Mouse (Mus musculus): ENCODE results near the gene Itga6. TPM values are rescaled to one million over a fixed set of nuclear protein-coding genes. Genes with fewer than 3 reads are reported as not detected.
A peak's percentile ranks its signal among the peaks of the same experiment; 100 is the strongest.

Gene Itga6
- polyA plus RNA-seq, 1 experiment from 2014 or later: 75.1 TPM

GRCm38 (mm10) chr2:71810010-71810409 is 64.6 kb downstream of the Itga6 start:
- Histone ChIP-seq H3K4me2 (replicated peaks; ENCODE audit: low read depth, low read length) (no peak overlapping the region), H3K4me3 (ENCODE audit: low read length) (no peak overlapping the region), H3K36me3 (ENCODE audit: insufficient read depth, low read length) (no peaks in the 10 kb centered on the region), H3K9me3 (ENCODE audit: low read length) (no peaks in the 10 kb centered on the region), H3K4me1 (ENCODE audit: insufficient read depth, low read length) (peaks cover 43% of the 10 kb centered on the region), H3K27me3 (ENCODE audit: insufficient read depth, low read length) (no peaks in the 10 kb centered on the region), H3K27ac (ENCODE audit: low read length) (no peak overlapping the region), H3K9ac (replicated peaks; ENCODE audit: low read length) (no peak overlapping the region)
- 91% methylated on average over 11 of the region's 11 CpGs for WGBS
- no peak for ATAC-seq (ENCODE audit: low FRiP score, low TSS enrichment)

DNA sequence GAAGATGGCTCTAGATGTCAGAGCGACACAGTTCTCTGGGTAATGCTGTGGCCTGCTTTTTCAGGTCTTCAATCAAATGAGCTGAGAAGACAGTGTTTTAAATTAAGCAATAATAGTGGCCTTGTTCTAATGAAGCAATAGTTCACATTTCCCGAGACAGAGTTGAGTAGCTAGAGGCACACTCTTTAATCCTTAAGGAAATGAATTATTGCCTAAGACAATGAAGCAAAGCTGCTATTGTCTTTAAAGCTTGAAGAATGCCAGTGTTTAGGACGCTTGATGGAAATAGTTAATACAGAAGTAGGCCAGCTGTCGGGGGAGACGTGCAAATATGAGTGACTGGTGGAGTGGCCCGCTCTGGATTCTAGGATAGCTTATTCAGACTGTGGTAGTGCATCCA is 65.5 kb downstream of the Itga6 start:
- H3K36me3 ChIP-seq (ENCODE audit: insufficient read depth, low read length): no peaks in the 10 kb centered on the region
- no peaks in the 10 kb centered on the region for H3K9me3 ChIP-seq (ENCODE audit: low read length)
- H3K4me3 ChIP-seq (ENCODE audit: low read length): no peak overlapping the region
- no peaks in the 10 kb centered on the region for H3K27me3 ChIP-seq (ENCODE audit: insufficient read depth, low read length)
- H3K27ac ChIP-seq (ENCODE audit: low read length): no peak overlapping the region
- H3K9ac ChIP-seq (replicated peaks; ENCODE audit: low read length): no peak overlapping the region
- no peak for ATAC-seq (ENCODE audit: low FRiP score, low TSS enrichment)
- H3K4me2 ChIP-seq (replicated peaks; ENCODE audit: low read depth, low read length): no peak overlapping the region
- H3K4me1 ChIP-seq (ENCODE audit: insufficient read depth, low read length): peaks cover 41% of the 10 kb centered on the region
- 57% methylated on average over 6 of the region's 6 CpGs for WGBS

GRCm38 (mm10) chr2:71812221-71813021 is 67.0 kb downstream of the Itga6 start:
- no peak overlapping the region for H3K4me2 ChIP-seq (replicated peaks; ENCODE audit: low read depth, low read length)
- H3K27me3 ChIP-seq (ENCODE audit: insufficient read depth, low read length): no peaks in the 10 kb centered on the region

DNA sequence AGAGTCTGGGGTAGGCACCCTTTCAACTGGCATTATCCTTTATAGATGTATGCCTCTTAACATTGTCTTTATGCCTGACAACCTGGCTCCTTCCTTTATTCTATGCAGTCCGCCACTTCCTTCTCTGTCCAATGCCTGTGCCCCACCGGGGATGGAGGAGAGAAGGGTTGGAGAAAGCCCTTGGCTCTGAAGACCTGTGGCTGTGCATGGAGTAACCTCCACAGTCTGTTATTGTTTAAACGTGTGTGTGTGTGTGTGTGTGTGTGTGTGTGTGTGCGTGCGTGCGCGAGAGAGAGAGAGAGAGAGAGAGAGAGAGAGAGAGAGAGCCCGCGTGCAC is 67.6 kb downstream of the Itga6 start:
- no peaks in the 10 kb centered on the region for H3K9me3 ChIP-seq (ENCODE audit: low read length)
- H3K36me3 ChIP-seq (ENCODE audit: insufficient read depth, low read length): no peaks in the 10 kb centered on the region
- H3K27ac ChIP-seq (ENCODE audit: low read length): no peak overlapping the region
- H3K4me2 ChIP-seq (replicated peaks; ENCODE audit: low read depth, low read length): no peak overlapping the region
- no peak overlapping the region for H3K4me3 ChIP-seq (ENCODE audit: low read length)
- no peak overlapping the region for H3K9ac ChIP-seq (replicated peaks; ENCODE audit: low read length)
- no peak for ATAC-seq (ENCODE audit: low FRiP score, low TSS enrichment)
- 70% methylated on average over 3 of the region's 9 CpGs for WGBS
- H3K4me1 ChIP-seq (ENCODE audit: insufficient read depth, low read length): peaks cover 43% of the 10 kb centered on the region
- H3K27me3 ChIP-seq (ENCODE audit: insufficient read depth, low read length): no peaks in the 10 kb centered on the region

More at GRCm38 (mm10) chr2:71812221-71813021, 67.0 kb downstream of the Itga6 start:
- peak overlapping the region; percentile 47; the same call in 1 of the 2 replicates for H3K27ac ChIP-seq (ENCODE audit: low read length)
- H3K4me1 ChIP-seq (ENCODE audit: insufficient read depth, low read length): peaks cover 43% of the 10 kb centered on the region
- H3K4me3 ChIP-seq (ENCODE audit: low read length): no peak overlapping the region
- no peaks in the 10 kb centered on the region for H3K36me3 ChIP-seq (ENCODE audit: insufficient read depth, low read length)
- no peaks in the 10 kb centered on the region for H3K9me3 ChIP-seq (ENCODE audit: low read length)
- no peak for ATAC-seq (ENCODE audit: low FRiP score, low TSS enrichment)
- peak overlapping the region; percentile 33; the same call in 1 of the 2 replicates for H3K9ac ChIP-seq (replicated peaks; ENCODE audit: low read length)
- 44% methylated on average over 12 of the region's 12 CpGs for WGBS

DNA sequence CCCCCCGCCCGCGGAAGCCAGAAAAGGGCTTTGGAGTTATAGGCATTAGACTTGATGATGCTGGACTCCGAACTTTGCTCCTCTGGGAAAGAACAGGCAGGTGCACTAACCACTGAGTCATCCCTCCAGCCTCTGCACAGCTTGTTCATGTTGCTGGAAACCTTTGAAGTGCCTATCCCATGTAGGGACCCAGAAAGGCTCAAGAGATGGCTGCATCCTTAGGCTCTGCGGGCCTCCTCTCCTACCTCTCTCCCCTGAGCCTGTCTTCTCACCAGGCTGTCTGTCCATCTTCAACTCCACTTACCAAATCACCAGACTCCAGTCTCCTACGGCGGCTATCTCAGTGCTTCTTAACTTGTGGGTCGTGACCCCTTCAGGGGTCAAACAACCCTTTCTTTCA is 68.0 kb downstream of the Itga6 start:
- Histone ChIP-seq H3K9me3 (ENCODE audit: low read length) (no peaks in the 10 kb centered on the region), H3K4me1 (ENCODE audit: insufficient read depth, low read length) (peaks cover 46% of the 10 kb centered on the region), H3K4me3 (ENCODE audit: low read length) (no peak overlapping the region), H3K27ac (ENCODE audit: low read length) (0 out of 2 replicates have a peak overlapping the region, but pooled peaks have one; percentile 55), H3K4me2 (replicated peaks; ENCODE audit: low read depth, low read length) (no peak overlapping the region), H3K27me3 (ENCODE audit: insufficient read depth, low read length) (no peaks in the 10 kb centered on the region), H3K9ac (replicated peaks; ENCODE audit: low read length) (no peak overlapping the region), H3K36me3 (ENCODE audit: insufficient read depth, low read length) (peaks cover 3% of the 10 kb centered on the region; the same call in 1 of the 2 replicates)
- 76% methylated on average over 5 of the region's 8 CpGs for WGBS
- ATAC-seq (ENCODE audit: low FRiP score, low TSS enrichment): no peak

GRCm38 (mm10) chr2:71814016-71814415 is 68.6 kb downstream of the Itga6 start:
- peaks cover 5% of the 10 kb centered on the region; the same call in 1 of the 2 replicates for H3K36me3 ChIP-seq (ENCODE audit: insufficient read depth, low read length)
- H3K4me3 ChIP-seq (ENCODE audit: low read length): no peak overlapping the region
- ATAC-seq (ENCODE audit: low FRiP score, low TSS enrichment): peak; percentile 29; the same call in 1 of the 2 replicates
- H3K9me3 ChIP-seq (ENCODE audit: low read length): no peaks in the 10 kb centered on the region
- peaks cover 47% of the 10 kb centered on the region for H3K4me1 ChIP-seq (ENCODE audit: insufficient read depth, low read length)
- no peak overlapping the region for H3K4me2 ChIP-seq (replicated peaks; ENCODE audit: low read depth, low read length)
- H3K9ac ChIP-seq (replicated peaks; ENCODE audit: low read length): 0 out of 2 replicates have a peak overlapping the region, but pooled peaks have one; percentile 7
- H3K27ac ChIP-seq (ENCODE audit: low read length): peak overlapping the region; percentile 55
- 49% methylated on average over 3 of the region's 3 CpGs for WGBS
- H3K27me3 ChIP-seq (ENCODE audit: insufficient read depth, low read length): no peaks in the 10 kb centered on the region

DNA sequence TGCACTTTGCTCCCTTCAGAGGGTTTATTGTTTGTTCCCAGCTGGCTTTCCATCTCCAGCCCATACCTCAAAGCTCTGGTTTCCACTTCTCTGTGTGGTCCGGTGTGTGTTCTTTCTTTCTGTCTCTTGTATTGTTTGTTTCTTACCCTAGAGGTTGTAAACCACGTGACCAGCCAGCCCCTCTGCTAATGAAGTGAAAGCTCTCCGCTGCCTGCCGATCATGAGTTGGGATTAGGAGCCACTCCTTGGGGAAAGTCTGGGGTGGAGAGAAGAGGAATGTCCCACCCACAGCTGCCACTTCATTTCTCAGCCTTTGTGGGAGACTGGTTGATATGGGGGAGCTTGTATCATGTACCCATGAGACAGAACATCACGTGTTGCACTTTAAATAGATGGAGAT is 69.9 kb downstream of the Itga6 start:
- H3K27ac ChIP-seq (ENCODE audit: low read length): no peak overlapping the region
- no peak for ATAC-seq (ENCODE audit: low FRiP score, low TSS enrichment)
- no peaks in the 10 kb centered on the region for H3K27me3 ChIP-seq (ENCODE audit: insufficient read depth, low read length)
- H3K4me3 ChIP-seq (ENCODE audit: low read length): no peak overlapping the region
- peaks cover 5% of the 10 kb centered on the region; the same call in 1 of the 2 replicates for H3K36me3 ChIP-seq (ENCODE audit: insufficient read depth, low read length)
- 32% methylated on average over 5 of the region's 5 CpGs for WGBS
- peaks cover 47% of the 10 kb centered on the region for H3K4me1 ChIP-seq (ENCODE audit: insufficient read depth, low read length)
- no peak overlapping the region for H3K4me2 ChIP-seq (replicated peaks; ENCODE audit: low read depth, low read length)
- H3K9me3 ChIP-seq (ENCODE audit: low read length): no peaks in the 10 kb centered on the region
- no peak overlapping the region for H3K9ac ChIP-seq (replicated peaks; ENCODE audit: low read length)

- no peak overlapping the region for H3K4me3 ChIP-seq (ENCODE audit: low read length)
- ATAC-seq (ENCODE audit: low FRiP score, low TSS enrichment): no peak; the same call in 1 of the 2 replicates
- H3K9ac ChIP-seq (replicated peaks; ENCODE audit: low read length): no peak overlapping the region
- H3K4me1 ChIP-seq (ENCODE audit: insufficient read depth, low read length): peaks cover 47% of the 10 kb centered on the region
- no peak overlapping the region for H3K27ac ChIP-seq (ENCODE audit: low read length)
- no peak overlapping the region for H3K4me2 ChIP-seq (replicated peaks; ENCODE audit: low read depth, low read length)
- 46% methylated on average over 14 of the region's 14 CpGs for WGBS
- peaks cover 5% of the 10 kb centered on the region; the same call in 1 of the 2 replicates for H3K36me3 ChIP-seq (ENCODE audit: insufficient read depth, low read length)
- no peaks in the 10 kb centered on the region for H3K27me3 ChIP-seq (ENCODE audit: insufficient read depth, low read length)
- H3K9me3 ChIP-seq (ENCODE audit: low read length): no peaks in the 10 kb centered on the region
Measured at GRCm38 (mm10) chr2:71816391-71817041, 71.1 kb downstream of the Itga6 start.

GRCm38 (mm10) chr2:71824146-71824545 is 78.7 kb downstream of the Itga6 start:
- WGBS: 53% methylated on average over 13 of the region's 13 CpGs
- H3K9me3 ChIP-seq (ENCODE audit: low read length): no peaks in the 10 kb centered on the region
- no peak overlapping the region for H3K4me3 ChIP-seq (ENCODE audit: low read length)
- H3K27ac ChIP-seq (ENCODE audit: low read length): no peak overlapping the region
- no peak for ATAC-seq (ENCODE audit: low FRiP score, low TSS enrichment)
- H3K4me1 ChIP-seq (ENCODE audit: insufficient read depth, low read length): no peaks in the 10 kb centered on the region; the same call in 1 of the 2 replicates
- H3K9ac ChIP-seq (replicated peaks; ENCODE audit: low read length): no peak overlapping the region
- peaks cover 19% of the 10 kb centered on the region; the same call in 1 of the 2 replicates for H3K36me3 ChIP-seq (ENCODE audit: insufficient read depth, low read length)
- H3K27me3 ChIP-seq (ENCODE audit: insufficient read depth, low read length): no peaks in the 10 kb centered on the region
- no peak overlapping the region for H3K4me2 ChIP-seq (replicated peaks; ENCODE audit: low read depth, low read length)

DNA sequence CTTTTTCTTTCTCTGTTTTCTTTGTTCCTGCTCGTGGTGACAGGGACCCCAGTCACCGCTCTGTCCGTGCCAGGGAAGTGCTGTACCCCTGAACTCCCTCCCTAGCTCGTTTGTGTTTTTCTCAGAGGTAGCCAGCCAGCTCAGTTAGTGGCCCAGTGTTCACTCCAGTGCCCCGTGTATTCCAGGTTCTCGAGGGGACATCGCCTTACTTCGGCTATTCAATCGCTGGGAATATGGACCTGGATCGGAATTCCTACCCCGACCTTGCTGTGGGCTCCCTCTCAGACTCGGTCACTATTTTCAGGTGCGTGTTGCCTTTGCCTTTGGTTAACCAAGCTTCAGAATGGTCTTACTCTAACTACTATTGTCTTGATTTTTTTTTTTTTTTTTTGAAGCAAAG is 82.3 kb downstream of the Itga6 start:
- Histone ChIP-seq H3K36me3 (ENCODE audit: insufficient read depth, low read length) (peaks cover 15% of the 10 kb centered on the region; the same call in 1 of the 2 replicates), H3K4me1 (ENCODE audit: insufficient read depth, low read length) (no peaks in the 10 kb centered on the region; the same call in 1 of the 2 replicates), H3K4me3 (ENCODE audit: low read length) (no peak overlapping the region), H3K27me3 (ENCODE audit: insufficient read depth, low read length) (no peaks in the 10 kb centered on the region), H3K9ac (replicated peaks; ENCODE audit: low read length) (no peak overlapping the region), H3K27ac (ENCODE audit: low read length) (no peak overlapping the region), H3K4me2 (replicated peaks; ENCODE audit: low read depth, low read length) (no peak overlapping the region), H3K9me3 (ENCODE audit: low read length) (no peaks in the 10 kb centered on the region)
- WGBS: 75% methylated on average over 13 of the region's 13 CpGs
- ATAC-seq (ENCODE audit: low FRiP score, low TSS enrichment): no peak
